Mouse (Mus musculus): Measurements from ENCODE around the gene Tab1.
"Not testable (repeated sequence)": the region's sequence is repeated elsewhere in the genome, so short reads cannot be mapped to it uniquely, and the experiment has no call there.

Gene Tab1

DNA sequence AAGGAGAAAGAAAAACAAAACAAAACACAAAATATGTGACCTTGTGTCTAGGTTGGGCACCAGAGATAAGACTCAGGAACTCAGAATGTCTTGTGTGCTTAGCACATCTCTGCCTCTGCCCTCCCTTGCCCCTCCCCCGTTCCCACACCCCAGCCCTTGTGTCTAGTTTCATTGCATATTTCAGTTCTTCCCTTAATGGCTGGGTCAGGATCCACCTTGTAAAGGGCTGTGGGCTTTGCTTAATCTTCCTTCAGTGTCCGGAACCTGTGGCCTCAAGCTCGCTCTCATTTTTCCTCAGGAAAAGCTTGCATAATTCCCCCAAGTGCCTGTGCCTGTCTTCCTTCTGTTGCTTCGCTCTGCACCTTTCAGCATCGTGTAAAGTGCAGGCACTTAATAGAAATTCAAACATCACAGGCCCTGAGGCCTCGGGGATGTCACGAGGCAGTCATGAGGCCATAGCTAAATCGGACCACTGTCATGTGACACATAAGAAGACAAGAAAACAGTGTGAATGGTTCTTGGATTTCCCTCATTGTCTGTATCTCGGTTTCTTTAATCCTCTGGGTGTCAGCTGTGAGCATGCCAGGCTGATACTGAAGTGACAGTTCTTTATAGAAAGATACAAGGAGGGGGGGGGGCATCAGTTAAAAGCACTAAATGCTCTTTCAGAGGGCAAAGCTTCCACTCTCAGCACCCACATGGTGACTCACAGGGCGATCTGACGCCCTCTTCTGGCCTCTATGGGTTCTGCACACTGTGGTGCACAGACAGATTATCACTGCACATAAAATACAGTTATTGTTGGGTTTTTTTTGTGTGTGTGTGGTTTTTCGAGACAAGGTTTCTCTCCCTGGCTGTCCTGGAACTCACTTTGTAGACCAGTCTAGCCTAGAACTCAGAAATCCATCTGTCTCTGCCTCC is 27.2 kb upstream of the Tab1 start:
- no peak for DNase-seq (ENCODE audit: low spot score in 2 of 2)

GRCm38 (mm10) chr15:80107143-80107542 is 25.8 kb upstream of the Tab1 start:
- DNase-seq (ENCODE audit: low spot score in 2 of 2) = no peak

- no peak for DNase-seq (ENCODE audit: low spot score in 2 of 2)
Measured at GRCm38 (mm10) chr15:80107575-80107974, 25.4 kb upstream of the Tab1 start.

DNA sequence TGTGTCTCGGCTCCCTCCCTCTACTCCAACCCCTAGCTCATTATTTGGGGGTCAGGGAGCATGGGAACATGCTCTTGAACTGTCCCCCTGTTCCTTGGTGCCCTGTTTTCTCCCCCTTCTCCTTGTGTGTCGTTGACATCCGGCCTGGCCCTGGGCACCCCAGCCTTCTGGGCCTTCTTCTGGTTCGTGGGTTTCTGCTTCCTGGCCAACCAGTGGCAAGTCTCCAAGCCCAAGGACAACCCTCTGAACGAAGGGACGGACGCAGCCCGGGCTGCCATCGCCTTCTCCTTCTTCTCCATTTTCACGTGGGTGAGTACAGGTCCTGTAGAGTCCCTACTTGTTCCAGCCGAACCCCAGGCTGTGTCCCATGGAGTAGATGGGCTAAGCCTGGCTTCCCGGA is 21.5 kb upstream of the Tab1 start:
- no peak for DNase-seq (ENCODE audit: low spot score in 2 of 2)

GRCm38 (mm10) chr15:80112499-80112898 is 20.4 kb upstream of the Tab1 start:
- DNase-seq (ENCODE audit: low spot score in 2 of 2) = no peak

DNA sequence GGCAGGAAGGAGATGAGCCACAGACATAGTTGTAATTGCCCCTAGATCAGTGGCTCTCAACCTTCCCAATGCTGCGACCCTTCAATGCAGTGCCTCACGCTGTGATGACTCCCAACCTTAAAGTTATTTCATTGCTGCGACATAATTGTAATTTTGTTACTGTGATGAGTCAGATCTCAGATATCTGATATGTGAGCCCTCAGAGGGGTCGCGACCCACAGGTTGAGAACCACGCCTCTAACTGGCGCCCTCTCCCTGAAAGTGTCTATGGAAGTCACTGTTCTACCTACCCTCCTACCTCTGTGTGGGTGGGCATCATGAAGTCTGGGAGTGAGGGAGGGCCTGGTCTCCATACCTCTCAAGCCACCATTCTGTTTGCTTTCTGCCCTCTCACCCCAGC is 18.5 kb upstream of the Tab1 start:
- no peak for DNase-seq (ENCODE audit: low spot score in 2 of 2)

- no peak for DNase-seq (ENCODE audit: low spot score in 2 of 2)
Measured at GRCm38 (mm10) chr15:80115256-80115655, 17.7 kb upstream of the Tab1 start.

DNA sequence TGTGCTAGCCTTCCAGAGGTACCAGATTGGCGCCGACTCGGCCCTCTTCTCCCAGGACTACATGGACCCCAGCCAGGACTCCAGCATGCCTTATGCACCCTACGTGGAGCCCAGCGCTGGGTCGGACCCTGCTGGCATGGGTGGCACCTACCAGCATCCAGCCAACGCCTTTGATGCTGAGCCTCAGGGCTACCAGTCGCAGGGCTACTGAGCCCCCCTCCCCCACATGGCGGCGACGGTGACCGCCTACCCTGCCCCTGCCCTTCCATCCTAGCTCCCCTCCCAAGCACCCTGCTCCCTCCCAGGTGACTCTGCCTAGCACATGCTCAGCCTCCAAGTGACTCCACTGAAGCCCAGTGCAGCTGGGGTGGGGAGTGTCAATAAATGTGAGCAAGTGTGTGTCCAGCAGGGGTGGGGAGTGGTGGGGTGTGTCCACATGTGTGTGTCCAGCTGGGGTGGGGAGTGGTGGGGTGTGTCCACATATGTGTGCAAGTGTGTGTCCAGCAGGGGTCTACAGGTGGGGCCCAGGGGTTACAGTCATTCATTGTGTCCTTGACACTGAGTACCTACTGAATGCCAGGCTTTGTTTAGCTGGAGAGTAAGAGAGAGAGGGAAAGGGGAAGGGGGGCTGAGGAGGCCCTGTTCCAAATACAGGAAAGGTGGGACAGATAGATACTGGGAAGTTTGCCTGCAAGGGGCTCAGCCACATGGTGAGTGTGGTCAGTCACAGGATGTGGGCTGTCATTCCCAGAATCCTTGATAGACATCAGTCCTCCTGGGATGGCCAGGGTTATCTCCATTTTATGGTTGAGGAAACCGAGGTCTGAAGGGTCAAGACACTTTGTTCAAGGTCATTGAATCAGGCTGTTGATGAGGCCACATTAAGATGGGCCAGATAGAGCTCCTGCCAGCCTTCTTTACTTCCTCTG is 16.8 kb upstream of the Tab1 start:
- no peak for DNase-seq (ENCODE audit: low spot score in 2 of 2)

- no peak for DNase-seq (ENCODE audit: low spot score in 2 of 2)
Measured at GRCm38 (mm10) chr15:80117154-80117553, 15.8 kb upstream of the Tab1 start.

- no peak for DNase-seq (ENCODE audit: low spot score in 2 of 2)
Measured at GRCm38 (mm10) chr15:80119076-80119475, 13.9 kb upstream of the Tab1 start.

DNA sequence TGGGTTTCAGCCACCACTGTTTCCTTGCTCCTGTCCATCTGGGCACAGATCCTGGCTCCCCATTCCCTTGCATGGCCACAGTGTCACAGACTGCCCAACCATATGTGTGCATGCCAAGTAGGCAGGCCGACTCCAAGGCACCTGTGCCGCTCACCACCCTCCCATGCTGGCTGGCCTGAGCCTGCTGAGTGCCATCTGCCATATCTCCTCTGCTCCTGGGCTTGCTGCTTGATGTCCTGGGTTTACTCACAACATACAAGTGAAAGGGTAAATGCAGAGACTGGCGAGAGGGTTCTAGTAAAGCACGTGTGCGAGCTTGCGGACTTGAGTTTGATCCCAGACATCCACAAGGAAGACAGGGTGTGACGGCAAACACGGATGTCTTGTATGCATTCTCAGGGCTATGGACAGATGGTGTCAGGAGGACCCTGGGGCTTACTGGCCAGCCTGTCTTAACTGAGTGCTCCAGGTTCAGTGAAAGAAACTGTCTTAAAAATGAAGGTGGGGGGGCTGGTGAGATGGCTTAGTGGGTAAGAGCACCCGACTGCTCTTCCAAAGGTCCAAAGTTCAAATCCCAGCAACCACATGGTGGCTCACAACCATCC is 11.1 kb upstream of the Tab1 start:
- DNase-seq (ENCODE audit: low spot score in 2 of 2) = no peak

DNA sequence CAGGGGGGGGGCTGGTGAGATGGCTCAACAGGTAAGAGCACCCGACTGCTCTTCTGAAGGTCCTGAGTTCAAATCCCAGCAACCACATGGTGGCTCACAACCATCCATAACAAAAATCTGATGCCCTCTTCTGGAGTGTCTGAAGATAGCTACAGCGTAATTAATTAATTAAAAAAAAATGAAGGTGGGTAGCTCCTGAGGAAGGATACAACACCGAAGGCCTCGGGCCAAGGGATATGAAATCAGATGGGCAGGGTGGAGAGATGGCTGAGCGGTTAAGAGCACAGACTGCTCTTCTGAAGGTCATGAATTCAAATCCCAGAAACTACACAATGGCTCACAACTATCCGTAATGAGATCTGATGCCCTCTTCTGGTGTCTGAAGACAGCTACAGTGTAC is 10.5 kb upstream of the Tab1 start:
- DNase-seq (ENCODE audit: low spot score in 2 of 2) = not testable (repeated sequence)

DNA sequence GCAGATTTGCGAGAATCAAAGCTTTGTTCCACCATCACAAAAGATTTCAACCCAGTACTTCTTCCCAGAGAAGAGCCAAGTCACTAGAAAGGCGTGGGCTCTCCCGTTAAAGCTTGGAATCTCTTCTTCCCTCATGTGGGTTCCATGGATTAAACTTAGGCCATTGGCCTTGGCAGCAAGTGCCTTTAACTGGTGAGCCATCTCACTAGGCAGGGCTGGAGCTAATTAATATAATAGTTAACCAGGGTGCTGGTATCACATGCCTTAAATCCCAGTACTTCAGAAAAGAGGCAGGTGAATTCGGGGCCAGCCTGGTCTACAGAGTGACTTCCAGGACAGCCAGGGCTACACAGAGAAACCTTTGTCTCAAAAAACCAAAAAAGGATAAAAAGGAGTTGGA is 8.3 kb upstream of the Tab1 start:
- DNase-seq (ENCODE audit: low spot score in 2 of 2) = no peak

DNA sequence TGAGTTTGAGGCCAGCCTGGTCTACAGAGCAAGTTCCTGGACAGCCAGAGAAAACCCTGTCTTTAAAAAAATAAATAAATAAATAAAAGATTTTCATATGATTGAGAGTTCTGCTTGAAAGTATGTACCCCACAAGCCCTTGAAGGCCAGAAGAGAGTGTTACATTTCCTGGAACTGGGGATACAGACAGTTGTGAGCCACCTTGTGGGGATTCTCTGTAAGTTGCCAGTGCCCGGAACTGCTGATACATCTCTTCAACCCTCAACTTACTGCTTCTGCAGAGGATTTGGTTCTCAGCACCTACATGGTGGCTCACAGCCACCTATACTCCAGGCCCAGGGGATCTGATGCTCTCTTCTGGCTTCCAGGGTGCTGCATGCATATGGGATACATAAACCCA is 5.7 kb upstream of the Tab1 start:
- DNase-seq (ENCODE audit: low spot score in 2 of 2) = no peak

DNA sequence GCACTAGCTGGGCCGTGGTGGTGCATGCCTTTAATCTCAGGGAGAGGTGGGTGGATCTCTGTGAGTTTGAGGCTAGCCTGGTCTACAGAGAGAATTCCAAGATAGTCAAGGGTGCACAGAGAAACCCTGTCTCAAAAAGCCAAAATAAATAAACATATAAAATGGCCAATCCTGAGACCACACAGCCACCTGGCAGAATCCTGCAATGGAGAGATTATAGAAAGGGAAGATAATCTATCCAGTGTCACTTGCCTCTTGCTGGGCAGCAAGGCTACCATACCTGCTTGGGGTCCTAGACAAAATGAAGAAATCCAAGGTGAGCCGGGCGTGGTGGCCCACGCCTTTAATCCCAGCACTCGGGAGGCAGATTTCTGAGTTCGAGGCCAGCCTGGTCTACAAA is 2.9 kb upstream of the Tab1 start:
- DNase-seq (ENCODE audit: low spot score in 2 of 2) = no peak

DNA sequence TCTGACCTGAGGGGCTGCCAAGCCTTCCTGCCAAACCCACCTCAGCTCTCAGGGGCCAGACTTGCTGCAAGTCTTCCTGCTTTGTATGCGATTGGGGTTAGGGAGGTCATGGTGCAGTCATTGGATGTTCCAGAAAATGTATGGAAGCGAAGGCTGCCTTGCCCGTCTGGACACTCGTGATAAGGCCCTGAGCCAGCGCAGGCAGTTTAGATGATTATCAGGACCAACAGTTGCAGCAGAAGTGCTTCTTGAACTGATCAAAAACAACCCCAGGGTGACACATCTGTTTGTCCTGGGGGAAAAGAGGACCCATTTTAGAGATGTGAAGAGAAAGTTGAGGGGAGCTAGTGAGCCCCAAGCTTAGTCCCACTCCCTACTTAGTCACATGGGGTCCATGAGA is 2.2 kb upstream of the Tab1 start:
- DNase-seq (ENCODE audit: low spot score in 2 of 2) = no peak

DNA sequence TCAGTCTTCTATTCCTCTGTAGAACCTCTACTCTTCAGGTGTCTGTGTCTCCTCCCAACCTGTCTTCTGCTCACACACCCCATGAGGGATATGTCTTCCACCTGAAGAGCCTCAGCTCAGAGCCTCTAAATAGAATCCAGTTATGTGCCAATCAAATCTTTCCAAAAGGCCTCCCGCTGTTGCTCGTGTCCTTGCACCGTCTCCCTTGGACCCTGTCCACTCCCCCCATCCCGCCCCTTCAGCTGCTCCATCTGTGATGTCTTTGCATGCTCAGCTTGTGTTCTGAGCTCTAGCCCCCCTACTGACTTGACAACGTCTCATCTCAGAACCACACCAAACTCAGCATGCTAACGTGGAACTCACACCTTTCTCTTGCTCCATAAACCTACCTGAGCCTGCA is 1.5 kb upstream of the Tab1 start:
- DNase-seq (ENCODE audit: low spot score in 2 of 2) = no peak

GRCm38 (mm10) chr15:80132452-80132851 is 475 bp upstream of the Tab1 start:
- no peak for DNase-seq (ENCODE audit: low spot score in 2 of 2)

GRCm38 (mm10) chr15:80133682-80134449 is 939 bp downstream of the Tab1 start:
- no peak for DNase-seq (ENCODE audit: low spot score in 2 of 2)

GRCm38 (mm10) chr15:80134450-80134847 is 1.5 kb downstream of the Tab1 start:
- DNase-seq (ENCODE audit: low spot score in 2 of 2) = no peak

DNA sequence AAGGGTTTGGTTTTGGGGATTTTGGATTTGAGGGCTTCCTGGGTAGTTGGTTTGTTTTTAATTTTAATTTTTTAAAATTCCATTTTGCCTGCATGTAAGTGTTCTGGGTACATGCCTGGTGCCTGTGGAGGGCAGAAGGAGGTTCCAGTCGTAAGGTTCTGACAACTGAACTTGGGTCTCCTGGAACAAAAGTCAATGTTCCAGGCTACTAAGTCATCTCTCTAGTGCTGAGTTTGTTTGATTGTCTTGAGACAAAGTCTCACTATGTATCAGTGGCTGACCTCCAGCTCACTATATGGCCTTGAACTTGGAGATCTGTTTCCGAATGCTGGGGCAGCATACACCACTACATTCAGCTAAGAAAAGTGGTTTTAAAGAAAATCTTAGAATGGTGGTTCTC is 2.6 kb downstream of the Tab1 start:
- DNase-seq (ENCODE audit: low spot score in 2 of 2) = no peak

DNA sequence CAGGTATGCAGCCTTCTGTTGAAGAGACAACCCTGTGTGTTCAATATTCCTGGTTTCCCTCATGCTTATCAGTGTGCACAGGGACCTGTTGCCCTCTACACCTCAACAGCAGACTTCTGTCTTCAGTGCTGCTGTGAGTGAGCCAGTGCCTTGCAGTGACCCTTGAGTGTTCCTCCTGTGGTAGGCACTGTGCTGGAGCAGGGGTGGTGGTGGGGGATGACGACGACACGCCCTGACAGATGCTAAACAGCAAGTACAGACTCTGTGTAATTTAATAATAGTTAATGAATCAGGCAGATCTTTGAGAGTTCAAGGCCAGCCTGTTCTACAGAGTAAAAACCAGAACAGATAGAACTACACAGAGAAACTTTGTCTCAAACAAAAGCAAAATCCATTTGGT is 3.7 kb downstream of the Tab1 start:
- DNase-seq (ENCODE audit: low spot score in 2 of 2) = no peak

All from frontal cortex, postnatal 25 days (tissue).